Mouse (Mus musculus): ENCODE data around the gene Bcas1. TPM values are rescaled to one million over a fixed set of nuclear protein-coding genes. Genes with fewer than 3 reads are reported as not detected.
A peak's percentile ranks its signal among the peaks of the same experiment; 100 is the strongest.
"Not testable (repeated sequence)": the region's sequence is repeated elsewhere in the genome, so short reads cannot be mapped to it uniquely, and the experiment has no call there.

Gene Bcas1
- polyA plus RNA-seq, 1 experiment from 2014 or later = 15.7 TPM

- not testable (repeated sequence) for H3K4me1 ChIP-seq (replicated peaks); H3K9me3 ChIP-seq; H3K9ac ChIP-seq; H3K36me3 ChIP-seq; ATAC-seq (ENCODE audit: low read depth); H3K27ac ChIP-seq (replicated peaks); H3K27me3 ChIP-seq; H3K4me3 ChIP-seq; H3K4me2 ChIP-seq
- WGBS = 61% methylated on average over 4 of the region's 4 CpGs
Measured at GRCm38 (mm10) chr2:170453809-170454208, 26.2 kb upstream of the Bcas1 start.

GRCm38 (mm10) chr2:170450933-170451332 is 23.3 kb upstream of the Bcas1 start:
- H3K27ac ChIP-seq (replicated peaks) = no peak overlapping the region
- no peaks in the 10 kb centered on the region for H3K9me3 ChIP-seq
- 0 out of 2 replicates have a peak, but pooled peaks have one; percentile 27 for ATAC-seq (ENCODE audit: low read depth)
- 9% methylated on average over 9 of the region's 9 CpGs for WGBS
- H3K4me1 ChIP-seq (replicated peaks) = peaks cover 9% of the 10 kb centered on the region
- peaks cover 5% of the 10 kb centered on the region; the same call in 1 of the 2 replicates for H3K27me3 ChIP-seq
- H3K9ac ChIP-seq = no peak overlapping the region
- no peaks in the 10 kb centered on the region for H3K36me3 ChIP-seq
- no peak overlapping the region for H3K4me2 ChIP-seq
- no peak overlapping the region for H3K4me3 ChIP-seq

- Histone ChIP-seq H3K27me3 (peaks cover 5% of the 10 kb centered on the region; the same call in 1 of the 2 replicates), H3K4me1 (replicated peaks) (peaks cover 9% of the 10 kb centered on the region), H3K36me3 (no peaks in the 10 kb centered on the region), H3K4me2 (no peak overlapping the region), H3K27ac (replicated peaks) (peak overlapping the region; percentile 65), H3K9ac (no peak overlapping the region), H3K9me3 (no peaks in the 10 kb centered on the region), H3K4me3 (no peak overlapping the region)
- no peak for ATAC-seq (ENCODE audit: low read depth)
- WGBS = 57% methylated on average over 10 of the region's 10 CpGs
Measured at GRCm38 (mm10) chr2:170447651-170448050, 20.0 kb upstream of the Bcas1 start.

GRCm38 (mm10) chr2:170446843-170447383 is 19.3 kb upstream of the Bcas1 start:
- Histone ChIP-seq H3K9me3 (no peaks in the 10 kb centered on the region), H3K27me3 (peaks cover 5% of the 10 kb centered on the region; the same call in 1 of the 2 replicates), H3K36me3 (no peaks in the 10 kb centered on the region), H3K4me3 (no peak overlapping the region), H3K27ac (replicated peaks) (peak overlapping the region; percentile 65; the same call in 1 of the 2 replicates), H3K4me2 (no peak overlapping the region), H3K4me1 (replicated peaks) (peaks cover 9% of the 10 kb centered on the region), H3K9ac (no peak overlapping the region)
- WGBS = 69% methylated on average over 5 of the region's 5 CpGs
- no peak for ATAC-seq (ENCODE audit: low read depth)

GRCm38 (mm10) chr2:170445861-170446260 is 18.2 kb upstream of the Bcas1 start:
- H3K9ac ChIP-seq = no peak overlapping the region
- 0 out of 2 replicates have a peak, but pooled peaks cover 2% of the 10 kb centered on the region for H3K27me3 ChIP-seq
- H3K4me3 ChIP-seq = no peak overlapping the region
- 88% methylated on average over 5 of the region's 5 CpGs for WGBS
- no peaks in the 10 kb centered on the region for H3K9me3 ChIP-seq
- H3K4me2 ChIP-seq = no peak overlapping the region
- ATAC-seq (ENCODE audit: low read depth) = no peak
- H3K36me3 ChIP-seq = no peaks in the 10 kb centered on the region
- no peak overlapping the region for H3K27ac ChIP-seq (replicated peaks)
- H3K4me1 ChIP-seq (replicated peaks) = peaks cover 5% of the 10 kb centered on the region

GRCm38 (mm10) chr2:170442535-170442934 is 14.9 kb upstream of the Bcas1 start:
- WGBS = 82% methylated on average over 3 of the region's 3 CpGs
- peaks cover 12% of the 10 kb centered on the region for H3K4me1 ChIP-seq (replicated peaks)
- ATAC-seq (ENCODE audit: low read depth) = no peak

GRCm38 (mm10) chr2:170438782-170439181 is 11.1 kb upstream of the Bcas1 start:
- 43% methylated on average over 13 of the region's 13 CpGs for WGBS
- 0 out of 2 replicates have a peak overlapping the region, but pooled peaks have one; percentile 13 for H3K4me2 ChIP-seq
- ATAC-seq (ENCODE audit: low read depth) = no peak

More at GRCm38 (mm10) chr2:170442535-170442934, 14.9 kb upstream of the Bcas1 start:
- no peak overlapping the region for H3K9ac ChIP-seq
- H3K36me3 ChIP-seq = no peaks in the 10 kb centered on the region
- H3K27me3 ChIP-seq = 0 out of 2 replicates have a peak, but pooled peaks cover 3% of the 10 kb centered on the region
- no peak overlapping the region for H3K4me2 ChIP-seq
- no peak overlapping the region for H3K4me3 ChIP-seq
- no peak overlapping the region for H3K27ac ChIP-seq (replicated peaks)
- H3K9me3 ChIP-seq = no peaks in the 10 kb centered on the region

GRCm38 (mm10) chr2:170436204-170436603 is 8.6 kb upstream of the Bcas1 start:
- H3K27me3 ChIP-seq = 0 out of 2 replicates have a peak, but pooled peaks cover 5% of the 10 kb centered on the region
- H3K9me3 ChIP-seq = no peaks in the 10 kb centered on the region
- no peak overlapping the region for H3K4me3 ChIP-seq
- H3K27ac ChIP-seq (replicated peaks) = no peak overlapping the region
- H3K36me3 ChIP-seq = no peaks in the 10 kb centered on the region
- peaks cover 9% of the 10 kb centered on the region; the same call in 1 of the 2 replicates for H3K4me1 ChIP-seq (replicated peaks)
- H3K9ac ChIP-seq = no peak overlapping the region
- H3K4me2 ChIP-seq = no peak overlapping the region
- WGBS = 68% methylated on average over 4 of the region's 4 CpGs
- no peak for ATAC-seq (ENCODE audit: low read depth)

More at GRCm38 (mm10) chr2:170438782-170439181, 11.1 kb upstream of the Bcas1 start:
- Histone ChIP-seq H3K36me3 (no peaks in the 10 kb centered on the region), H3K27me3 (0 out of 2 replicates have a peak, but pooled peaks cover 5% of the 10 kb centered on the region), H3K9ac (no peak overlapping the region), H3K4me3 (no peak overlapping the region), H3K9me3 (no peaks in the 10 kb centered on the region), H3K27ac (replicated peaks) (no peak overlapping the region), H3K4me1 (replicated peaks) (peaks cover 9% of the 10 kb centered on the region; the same call in 1 of the 2 replicates)

GRCm38 (mm10) chr2:170432152-170432551 is 4.5 kb upstream of the Bcas1 start:
- Histone ChIP-seq H3K27ac (replicated peaks) (no peak overlapping the region), H3K9ac (no peak overlapping the region), H3K9me3 (no peaks in the 10 kb centered on the region), H3K4me3 (no peak overlapping the region), H3K27me3 (no peaks in the 10 kb centered on the region), H3K4me2 (no peak overlapping the region), H3K4me1 (replicated peaks) (0 out of 2 replicates have a peak, but pooled peaks cover 4% of the 10 kb centered on the region), H3K36me3 (no peaks in the 10 kb centered on the region)
- 67% methylated on average over 6 of the region's 6 CpGs for WGBS
- no peak for ATAC-seq (ENCODE audit: low read depth)

- H3K4me2 ChIP-seq = no peak overlapping the region
- 0 out of 2 replicates have a peak overlapping the region, but pooled peaks have one; percentile 9 for H3K27ac ChIP-seq (replicated peaks)
- H3K9ac ChIP-seq = no peak overlapping the region
- 0 out of 2 replicates have a peak, but pooled peaks cover 4% of the 10 kb centered on the region for H3K4me1 ChIP-seq (replicated peaks)
- H3K27me3 ChIP-seq = peaks cover 5% of the 10 kb centered on the region; the same call in 1 of the 2 replicates
- WGBS = 38% methylated on average over 8 of the region's 8 CpGs
- ATAC-seq (ENCODE audit: low read depth) = peak; percentile 40; the same call in 1 of the 2 replicates
- H3K9me3 ChIP-seq = no peaks in the 10 kb centered on the region
- no peaks in the 10 kb centered on the region for H3K36me3 ChIP-seq
- H3K4me3 ChIP-seq = no peak overlapping the region
Measured at GRCm38 (mm10) chr2:170428966-170429365, 1.3 kb upstream of the Bcas1 start.

GRCm38 (mm10) chr2:170424131-170424530 is 3.5 kb downstream of the Bcas1 start:
- Histone ChIP-seq H3K27ac (replicated peaks) (no peak overlapping the region), H3K9ac (no peak overlapping the region), H3K4me2 (no peak overlapping the region), H3K27me3 (peaks cover 5% of the 10 kb centered on the region; the same call in 1 of the 2 replicates), H3K9me3 (no peaks in the 10 kb centered on the region), H3K4me1 (replicated peaks) (0 out of 2 replicates have a peak, but pooled peaks cover 4% of the 10 kb centered on the region), H3K4me3 (no peak overlapping the region), H3K36me3 (no peaks in the 10 kb centered on the region)
- WGBS = 66% methylated on average over 3 of the region's 3 CpGs
- no peak for ATAC-seq (ENCODE audit: low read depth)

GRCm38 (mm10) chr2:170421924-170422323 is 5.7 kb downstream of the Bcas1 start:
- no peak overlapping the region for H3K9ac ChIP-seq
- no peak overlapping the region for H3K27ac ChIP-seq (replicated peaks)
- no peaks in the 10 kb centered on the region for H3K4me1 ChIP-seq (replicated peaks)
- no peak overlapping the region for H3K4me3 ChIP-seq
- peaks cover 5% of the 10 kb centered on the region; the same call in 1 of the 2 replicates for H3K27me3 ChIP-seq
- ATAC-seq (ENCODE audit: low read depth) = no peak
- H3K36me3 ChIP-seq = no peaks in the 10 kb centered on the region
- H3K4me2 ChIP-seq = no peak overlapping the region
- H3K9me3 ChIP-seq = no peaks in the 10 kb centered on the region
- WGBS = 42% methylated on average over 4 of the region's 4 CpGs

All from neural tube, embryonic 13.5 days (tissue).